Mouse (Mus musculus): ENCODE results near the gene Tnp2. TPM values are rescaled to one million over a fixed set of nuclear protein-coding genes. Genes with fewer than 3 reads are reported as not detected.

Gene Tnp2
- polyA plus RNA-seq (2014; fragmentation: Nextera tagmentation; extraction: Ambion mirVana) = not detected in 2 replicates

- H3K27ac ChIP-seq (replicated peaks; ENCODE audit: low read depth, low read length) = no peak within 1 kb of the TSS
Observed at GRCm38 (mm10) chr16:10788271-10788670, at the start of gene Tnp2. TSS of gene Tnp2 (minus strand) at chr16:10788660.

GRCm38 (mm10) chr16:10837903-10838302 is 49.4 kb upstream of the Tnp2 start:
- peak overlapping the region; percentile 49 for H3K27ac ChIP-seq (replicated peaks; ENCODE audit: low read depth, low read length)
- 63% methylated on average over 1 of the region's 1 CpGs for WGBS
- no peaks in the 10 kb centered on the region for H3K27me3 ChIP-seq (replicated peaks; ENCODE audit: control insufficient read depth, insufficient read depth, low read length)
- H3K4me1 ChIP-seq (ENCODE audit: control insufficient read depth, insufficient read depth, low read length) = peaks cover 14% of the 10 kb centered on the region
- no peak overlapping the region for H3K4me3 ChIP-seq (ENCODE audit: low read depth, low read length)
- ATAC-seq (ENCODE audit: low read depth) (no peak), DNase-seq (ENCODE audit: low spot score) (no peak)
- H3K36me3 ChIP-seq (ENCODE audit: control insufficient read depth, insufficient read depth, low read length) = no peaks in the 10 kb centered on the region
- no peak overlapping the region for H3K4me2 ChIP-seq (ENCODE audit: low read depth, low read length)
- no peaks in the 10 kb centered on the region for H3K9me3 ChIP-seq (ENCODE audit: control insufficient read depth, low read length)
- no peak overlapping the region for H3K9ac ChIP-seq (ENCODE audit: low read depth, low read length)

More at GRCm38 (mm10) chr16:10788271-10788670, at the start of gene Tnp2:
- Histone ChIP-seq H3K36me3 (ENCODE audit: control insufficient read depth, insufficient read depth, low read length) (no peaks in the 10 kb centered on the region), H3K27me3 (replicated peaks; ENCODE audit: control insufficient read depth, insufficient read depth, low read length) (no peaks in the 10 kb centered on the region), H3K4me1 (ENCODE audit: control insufficient read depth, insufficient read depth, low read length) (peaks cover 10% of the 10 kb centered on the region), H3K4me2 (ENCODE audit: low read depth, low read length) (no peak within 1 kb of the TSS), H3K9me3 (ENCODE audit: control insufficient read depth, low read length) (no peaks in the 10 kb centered on the region), H3K9ac (ENCODE audit: low read depth, low read length) (no peak within 1 kb of the TSS), H3K4me3 (ENCODE audit: low read depth, low read length) (no peak within 1 kb of the TSS)
- DNase-seq (ENCODE audit: low spot score) (no peak), ATAC-seq (ENCODE audit: low read depth) (no peak)
- WGBS = 48% methylated on average over 14 of the region's 16 CpGs

DNA sequence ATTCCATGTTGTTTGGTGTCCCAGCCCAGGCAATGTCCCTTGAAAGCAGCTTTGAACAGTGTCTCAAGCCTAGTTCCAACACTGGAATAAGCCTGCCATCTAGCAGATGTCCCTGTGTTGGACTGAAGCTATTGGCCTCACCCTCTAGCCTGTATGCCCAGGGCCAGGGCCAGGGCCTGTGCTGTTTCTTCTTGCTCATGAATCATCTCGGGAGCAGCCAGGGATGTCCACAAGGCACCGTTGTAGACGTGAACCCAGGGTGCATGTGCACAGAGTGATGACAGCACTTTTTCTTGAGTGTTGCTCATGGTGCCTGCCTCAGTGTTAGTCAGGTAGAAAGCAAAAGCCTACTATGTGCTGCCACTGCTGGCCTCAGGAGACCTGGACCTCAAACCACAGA is 48.8 kb upstream of the Tnp2 start:
- Histone ChIP-seq H3K27me3 (replicated peaks; ENCODE audit: control insufficient read depth, insufficient read depth, low read length) (no peaks in the 10 kb centered on the region), H3K9ac (ENCODE audit: low read depth, low read length) (no peak overlapping the region), H3K36me3 (ENCODE audit: control insufficient read depth, insufficient read depth, low read length) (no peaks in the 10 kb centered on the region), H3K4me1 (ENCODE audit: control insufficient read depth, insufficient read depth, low read length) (peaks cover 14% of the 10 kb centered on the region), H3K9me3 (ENCODE audit: control insufficient read depth, low read length) (no peaks in the 10 kb centered on the region), H3K4me2 (ENCODE audit: low read depth, low read length) (no peak overlapping the region), H3K27ac (replicated peaks; ENCODE audit: low read depth, low read length) (no peak overlapping the region), H3K4me3 (ENCODE audit: low read depth, low read length) (no peak overlapping the region)
- ATAC-seq (ENCODE audit: low read depth) = no peak
- 80% methylated on average over 3 of the region's 3 CpGs for WGBS
- no peak for DNase-seq (ENCODE audit: low spot score)

- no peak for ATAC-seq (ENCODE audit: low read depth)
- 94% methylated on average over 3 of the region's 3 CpGs for WGBS
- H3K4me2 ChIP-seq (ENCODE audit: low read depth, low read length) = no peak overlapping the region
Observed at GRCm38 (mm10) chr16:10836388-10836787, 47.9 kb upstream of the Tnp2 start.

DNA sequence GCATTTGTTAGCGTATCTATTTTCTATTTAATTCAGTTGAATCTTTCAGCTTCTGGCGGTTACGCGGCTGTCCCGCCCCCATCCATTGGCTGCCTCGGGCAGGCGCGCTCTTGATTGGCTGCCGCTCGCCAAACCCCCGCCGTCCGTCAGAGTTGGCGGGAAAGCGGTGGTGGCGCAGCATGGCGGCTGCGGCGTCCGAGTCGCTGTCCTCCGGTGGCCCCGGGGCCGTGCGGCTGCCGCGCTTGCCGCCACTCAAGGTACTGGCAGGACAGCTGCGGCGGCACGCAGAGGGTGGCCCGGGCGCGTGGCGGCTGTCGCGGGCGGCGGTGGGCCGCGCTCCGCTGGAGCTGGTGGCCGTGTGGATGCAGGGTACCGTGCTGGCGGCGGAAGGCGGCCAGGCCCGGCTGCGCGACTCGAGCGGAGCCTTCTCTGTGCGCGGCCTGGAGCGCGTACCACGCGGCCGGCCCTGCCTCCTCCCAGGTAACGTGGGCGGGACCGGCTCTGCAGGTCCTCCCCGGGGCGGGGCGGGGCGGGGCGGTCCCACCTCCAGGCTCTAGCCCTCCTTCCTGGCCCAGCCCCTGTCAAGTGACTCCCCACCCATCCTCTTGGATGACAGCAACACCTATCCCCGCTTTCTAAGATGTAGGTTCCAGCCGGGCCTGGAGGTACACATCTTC is 46.6 kb upstream of the Tnp2 start, which contains the start of gene Rmi2:
Rmi2 (plus strand) TSS at position 149 of the 677 bp plus-strand sequence.
- Histone ChIP-seq H3K9me3 (ENCODE audit: control insufficient read depth, low read length) (no peaks in the 10 kb centered on the region), H3K4me3 (ENCODE audit: low read depth, low read length) (peak within 1 kb of the TSS; percentile 80), H3K9ac (ENCODE audit: low read depth, low read length) (peak within 1 kb of the TSS; percentile 82), H3K36me3 (ENCODE audit: control insufficient read depth, insufficient read depth, low read length) (no peaks in the 10 kb centered on the region), H3K27ac (replicated peaks; ENCODE audit: low read depth, low read length) (peak within 1 kb of the TSS; percentile 88), H3K4me1 (ENCODE audit: control insufficient read depth, insufficient read depth, low read length) (peaks cover 14% of the 10 kb centered on the region), H3K27me3 (replicated peaks; ENCODE audit: control insufficient read depth, insufficient read depth, low read length) (no peaks in the 10 kb centered on the region), H3K4me2 (ENCODE audit: low read depth, low read length) (peak within 1 kb of the TSS; percentile 95)
- WGBS = under 1% methylated on average over 32 of the region's 69 CpGs
- DNase-seq (ENCODE audit: low spot score) = peak; percentile 94
- ATAC-seq (ENCODE audit: low read depth) = peak; percentile 93

More at GRCm38 (mm10) chr16:10836388-10836787, 47.9 kb upstream of the Tnp2 start:
- Histone ChIP-seq H3K9me3 (ENCODE audit: control insufficient read depth, low read length) (no peaks in the 10 kb centered on the region), H3K36me3 (ENCODE audit: control insufficient read depth, insufficient read depth, low read length) (no peaks in the 10 kb centered on the region), H3K27me3 (replicated peaks; ENCODE audit: control insufficient read depth, insufficient read depth, low read length) (no peaks in the 10 kb centered on the region), H3K4me3 (ENCODE audit: low read depth, low read length) (no peak overlapping the region), H3K27ac (replicated peaks; ENCODE audit: low read depth, low read length) (no peak overlapping the region), H3K9ac (ENCODE audit: low read depth, low read length) (no peak overlapping the region), H3K4me1 (ENCODE audit: control insufficient read depth, insufficient read depth, low read length) (peaks cover 14% of the 10 kb centered on the region)
- no peak for DNase-seq (ENCODE audit: low spot score)

GRCm38 (mm10) chr16:10834542-10834910 is 46.1 kb upstream of the Tnp2 start:
- 8% methylated on average over 12 of the region's 12 CpGs for WGBS
- peak; percentile 42 for DNase-seq (ENCODE audit: low spot score)
- Histone ChIP-seq H3K27ac (replicated peaks; ENCODE audit: low read depth, low read length) (peak overlapping the region; percentile 88; the same call in 1 of the 2 replicates), H3K4me1 (ENCODE audit: control insufficient read depth, insufficient read depth, low read length) (peaks cover 14% of the 10 kb centered on the region), H3K9ac (ENCODE audit: low read depth, low read length) (peak overlapping the region; percentile 82), H3K27me3 (replicated peaks; ENCODE audit: control insufficient read depth, insufficient read depth, low read length) (no peaks in the 10 kb centered on the region), H3K4me3 (ENCODE audit: low read depth, low read length) (peak overlapping the region; percentile 80), H3K36me3 (ENCODE audit: control insufficient read depth, insufficient read depth, low read length) (no peaks in the 10 kb centered on the region), H3K9me3 (ENCODE audit: control insufficient read depth, low read length) (no peaks in the 10 kb centered on the region), H3K4me2 (ENCODE audit: low read depth, low read length) (peak overlapping the region; percentile 95)
- ATAC-seq (ENCODE audit: low read depth) = no peak

GRCm38 (mm10) chr16:10828461-10828805 is 40.0 kb upstream of the Tnp2 start:
- 0 out of 2 replicates have a peak, but pooled peaks cover 1% of the 10 kb centered on the region for H3K9me3 ChIP-seq (ENCODE audit: control insufficient read depth, low read length)
- no peak overlapping the region for H3K4me3 ChIP-seq (ENCODE audit: low read depth, low read length)
- H3K36me3 ChIP-seq (ENCODE audit: control insufficient read depth, insufficient read depth, low read length) = no peaks in the 10 kb centered on the region
- H3K4me2 ChIP-seq (ENCODE audit: low read depth, low read length) = no peak overlapping the region
- ATAC-seq (ENCODE audit: low read depth) (no peak), DNase-seq (ENCODE audit: low spot score) (no peak)
- no peaks in the 10 kb centered on the region for H3K27me3 ChIP-seq (replicated peaks; ENCODE audit: control insufficient read depth, insufficient read depth, low read length)
- H3K27ac ChIP-seq (replicated peaks; ENCODE audit: low read depth, low read length) = no peak overlapping the region
- 66% methylated on average over 4 of the region's 4 CpGs for WGBS
- no peak overlapping the region for H3K9ac ChIP-seq (ENCODE audit: low read depth, low read length)
- no peaks in the 10 kb centered on the region for H3K4me1 ChIP-seq (ENCODE audit: control insufficient read depth, insufficient read depth, low read length)

GRCm38 (mm10) chr16:10827766-10828460 is 39.5 kb upstream of the Tnp2 start:
- H3K4me2 ChIP-seq (ENCODE audit: low read depth, low read length) = no peak overlapping the region
- no peak overlapping the region for H3K27ac ChIP-seq (replicated peaks; ENCODE audit: low read depth, low read length)
- ATAC-seq (ENCODE audit: low read depth) (no peak), DNase-seq (ENCODE audit: low spot score) (no peak)
- no peak overlapping the region for H3K9ac ChIP-seq (ENCODE audit: low read depth, low read length)
- no peak overlapping the region for H3K4me3 ChIP-seq (ENCODE audit: low read depth, low read length)
- H3K27me3 ChIP-seq (replicated peaks; ENCODE audit: control insufficient read depth, insufficient read depth, low read length) = no peaks in the 10 kb centered on the region
- no peaks in the 10 kb centered on the region for H3K36me3 ChIP-seq (ENCODE audit: control insufficient read depth, insufficient read depth, low read length)
- no peaks in the 10 kb centered on the region for H3K4me1 ChIP-seq (ENCODE audit: control insufficient read depth, insufficient read depth, low read length)
- 78% methylated on average over 7 of the region's 7 CpGs for WGBS
- H3K9me3 ChIP-seq (ENCODE audit: control insufficient read depth, low read length) = 0 out of 2 replicates have a peak, but pooled peaks cover 3% of the 10 kb centered on the region

All from embryonic facial prominence, embryonic 14.5 days (tissue).